Mouse (Mus musculus): ENCODE measurements around the gene Cenpj.

GRCm38 (mm10) chr14:56545491-56545890 is 29.7 kb downstream of the Cenpj start:
- no peak for TF ChIP-seq POLR2A (IDR thresholded peaks at IDR 0.05; ENCODE audit: control insufficient read depth, extremely low read depth, insufficient read depth, low read length, poor library complexity)
- TF ChIP-seq CTCF (IDR thresholded peaks at IDR 0.05; ENCODE audit: borderline replicate concordance, control insufficient read depth, extremely low read depth, insufficient read depth, low read length, poor library complexity) = no peak
